Mouse (Mus musculus) MEL (cell line): ENCODE measurements at regions not wholly inside any gene's neighbourhood (a gene's known extent, or its start where the extent isn't known, plus 50 kb on each side); places are given as distances from the start of the nearest gene placed in this dataset.
A peak's percentile ranks its signal among the peaks of the same experiment; 100 is the strongest.

ENCODE experiments used
- DNase-seq: peaks from one replicate; pipeline ENCODE4 v3.0.0; 2011; ENCODE audit warnings: low read depth, low spot score
- H3K27ac ChIP-seq: 2 replicates; pipeline ENCODE4 v1.5.1; 2012; ENCODE audit warnings: low read depth, mild to moderate bottlenecking, control low read depth, low read length, moderate library complexity; ENCODE audit not compliant: control insufficient read depth
- H3K27me3 ChIP-seq, 2 experiments: fragments of 150-350 bp in 1 of 2; sonication (generic) in 1 of 2; 2 replicates each; pipeline ENCODE4 v1.6.1; 2012; ENCODE audit warnings: low read length in 2 of 2, mild to moderate bottlenecking in 2 of 2, improper control_type of control experiment in 1 of 2, moderate library complexity in 1 of 2; ENCODE audit not compliant: insufficient read depth in 2 of 2, control insufficient read depth in 1 of 2
- H3K36me3 ChIP-seq, 2 experiments: 2 replicates each; pipeline ENCODE4 v1.6.1; 2012 to 2014; ENCODE audit warnings: low read length in 2 of 2, improper control_type of control experiment in 1 of 2, inconsistent platforms in 1 of 2, mild to moderate bottlenecking in 1 of 2; ENCODE audit not compliant: insufficient read depth in 2 of 2, control insufficient read depth in 1 of 2
- H3K4me1 ChIP-seq, 2 experiments: fragments of 150-350 bp in 1 of 2; sonication (generic) in 1 of 2; 2 replicates each; pipeline ENCODE4 v1.6.1; 2012; ENCODE audit warnings: low read length in 2 of 2, improper control_type of control experiment in 1 of 2, mild to moderate bottlenecking in 1 of 2; ENCODE audit not compliant: insufficient read depth in 2 of 2, control insufficient read depth in 1 of 2
- H3K4me3 ChIP-seq, 2 experiments: fragments of 150-350 bp in 1 of 2; sonication (generic) in 1 of 2; 2 replicates each; pipeline ENCODE4 v1.5.1; 2012; ENCODE audit warnings: low read depth in 2 of 2, low read length in 2 of 2, mild to moderate bottlenecking in 2 of 2, moderate library complexity in 2 of 2, control low read depth in 1 of 2, improper control_type of control experiment in 1 of 2; ENCODE audit not compliant: control insufficient read depth in 1 of 2, insufficient read depth in 1 of 2
- H3K79me2 ChIP-seq: 2 replicates; pipeline ENCODE4 v1.6.1; 2012; ENCODE audit warnings: mild to moderate bottlenecking, low read length, moderate library complexity; ENCODE audit not compliant: control insufficient read depth, poor library complexity, insufficient read depth
- H3K9ac ChIP-seq: 2 replicates; pipeline ENCODE4 v1.6.1; 2012; ENCODE audit warnings: low read depth, mild to moderate bottlenecking, control low read depth, low read length, moderate library complexity; ENCODE audit not compliant: control insufficient read depth, poor library complexity, severe bottlenecking
- H3K9me3 ChIP-seq: fragments of 150-350 bp; sonication (generic); replicated peaks from 2 replicates; pipeline ENCODE4 v1.6.1; 2012; ENCODE audit warnings: mild to moderate bottlenecking, low read length, improper control_type of control experiment, moderate library complexity; ENCODE audit not compliant: insufficient read depth
- CTCF ChIP-seq, 3 experiments: IDR thresholded peaks in 2 of 3; conservative IDR thresholded peaks in 1 of 3; 2 replicates each; pipeline ENCODE4 v1.5.1; 2011 to 2012; ENCODE audit warnings: low read length in 3 of 3, low read depth in 2 of 3, mild to moderate bottlenecking in 2 of 3, improper control_type of control experiment in 1 of 3, inconsistent platforms in 1 of 3, mixed read lengths in 1 of 3, moderate library complexity in 1 of 3; ENCODE audit not compliant: control insufficient read depth in 1 of 3, insufficient read depth in 1 of 3, poor library complexity in 1 of 3, severe bottlenecking in 1 of 3
- E2F4 ChIP-seq: IDR thresholded peaks from 2 replicates; pipeline ENCODE4 v1.6.1; 2011; ENCODE audit warnings: low read depth, low read length, improper control_type of control experiment, borderline replicate concordance
- EP300 ChIP-seq, 2 experiments: IDR thresholded peaks; 2 replicates each; pipeline ENCODE4 v1.6.1; 2011; ENCODE audit warnings: improper control_type of control experiment in 2 of 2, low read length in 2 of 2, low read depth in 1 of 2, mild to moderate bottlenecking in 1 of 2
- ETS1 ChIP-seq: IDR thresholded peaks from 2 replicates; pipeline ENCODE4 v1.6.1; 2012; ENCODE audit warnings: low read depth, mild to moderate bottlenecking, inconsistent platforms, low read length, improper control_type of control experiment, moderate library complexity
- GATA1 ChIP-seq: IDR thresholded peaks from 2 replicates; pipeline ENCODE4 v1.6.1; 2011; ENCODE audit warnings: low read depth, low read length, improper control_type of control experiment
- HCFC1 ChIP-seq: IDR thresholded peaks from 2 replicates; pipeline ENCODE4 v1.6.1; 2012; ENCODE audit warnings: low read depth, mild to moderate bottlenecking, inconsistent platforms, low read length, improper control_type of control experiment, moderate library complexity
- KAT2A ChIP-seq: conservative IDR thresholded peaks from 2 replicates; pipeline ENCODE4 v1.6.1; 2012; ENCODE audit warnings: low read depth, low read length, improper control_type of control experiment, inconsistent platforms
- MAFK ChIP-seq: IDR thresholded peaks from 2 replicates; pipeline ENCODE4 v1.6.1; 2011; ENCODE audit warnings: low read depth, mild to moderate bottlenecking, low read length, improper control_type of control experiment, borderline replicate concordance
- MAX ChIP-seq: IDR thresholded peaks from 2 replicates; pipeline ENCODE4 v1.6.1; 2011; ENCODE audit warnings: low read length, improper control_type of control experiment
- MEF2A ChIP-seq: IDR thresholded peaks from 2 replicates; pipeline ENCODE4 v1.6.1; 2014; ENCODE audit warnings: low read depth, mild to moderate bottlenecking, inconsistent platforms, low read length, improper control_type of control experiment; ENCODE audit not compliant: poor library complexity, insufficient replicate concordance, severe bottlenecking; ENCODE audit errors: extremely low read depth
- MYB ChIP-seq: IDR thresholded peaks from 2 replicates; pipeline ENCODE4 v1.6.1; 2011; ENCODE audit warnings: mild to moderate bottlenecking, low read depth, low read length, improper control_type of control experiment
- NELFE ChIP-seq: IDR thresholded peaks from 2 replicates; pipeline ENCODE4 v1.6.1; 2011; ENCODE audit warnings: low read depth, low read length, improper control_type of control experiment
- NRF1 ChIP-seq: IDR thresholded peaks from 2 replicates; pipeline ENCODE4 v1.6.1; 2014; ENCODE audit warnings: low read depth, mild to moderate bottlenecking, inconsistent platforms, low read length, improper control_type of control experiment, moderate library complexity; ENCODE audit not compliant: poor library complexity, insufficient read depth, severe bottlenecking
- POLR2A ChIP-seq, 2 experiments: IDR thresholded peaks; 2 replicates each; pipeline ENCODE4 v1.6.1; 2011 to 2012; ENCODE audit warnings: low read length in 2 of 2, mild to moderate bottlenecking in 2 of 2, control low read depth in 1 of 2, improper control_type of control experiment in 1 of 2, low read depth in 1 of 2, moderate library complexity in 1 of 2; ENCODE audit not compliant: control insufficient read depth in 1 of 2, insufficient read depth in 1 of 2, poor library complexity in 1 of 2
- POLR2AphosphoS5 ChIP-seq: IDR thresholded peaks from 2 replicates; pipeline ENCODE4 v1.6.1; 2012; ENCODE audit warnings: low read depth, borderline replicate concordance, mild to moderate bottlenecking, inconsistent platforms, low read length, moderate library complexity, mixed read lengths
- RCOR1 ChIP-seq: IDR thresholded peaks from 2 replicates; pipeline ENCODE4 v1.6.1; 2012; ENCODE audit warnings: low read depth, mild to moderate bottlenecking, inconsistent platforms, low read length, improper control_type of control experiment
- SIN3A ChIP-seq: IDR thresholded peaks from 2 replicates; pipeline ENCODE4 v1.6.1; 2012; ENCODE audit warnings: low read length, improper control_type of control experiment, inconsistent platforms
- SMC3 ChIP-seq: IDR thresholded peaks from 2 replicates; pipeline ENCODE4 v1.6.1; 2011; ENCODE audit warnings: low read depth, low read length, improper control_type of control experiment
- TCF12 ChIP-seq: IDR thresholded peaks from 2 replicates; pipeline ENCODE4 v1.6.1; 2014; ENCODE audit warnings: low read depth, mild to moderate bottlenecking, inconsistent platforms, low read length, improper control_type of control experiment, moderate library complexity
- UBTF ChIP-seq: IDR thresholded peaks from 2 replicates; pipeline ENCODE4 v1.6.1; 2012; ENCODE audit warnings: low read depth, mild to moderate bottlenecking, inconsistent platforms, low read length, improper control_type of control experiment, moderate library complexity, borderline replicate concordance; ENCODE audit not compliant: insufficient read depth
- ZC3H11A ChIP-seq: IDR thresholded peaks from 2 replicates; pipeline ENCODE4 v1.6.1; 2012; ENCODE audit warnings: low read depth, mild to moderate bottlenecking, inconsistent platforms, low read length, improper control_type of control experiment
- ZKSCAN1 ChIP-seq: IDR thresholded peaks from 2 replicates; pipeline ENCODE4 v1.6.1; 2012; ENCODE audit warnings: low read depth, mild to moderate bottlenecking, inconsistent platforms, low read length, improper control_type of control experiment, moderate library complexity
- ZNF384 ChIP-seq: IDR thresholded peaks from 2 replicates; pipeline ENCODE4 v1.6.1; 2012; ENCODE audit warnings: low read depth, mild to moderate bottlenecking, inconsistent platforms, low read length, improper control_type of control experiment

DNA sequence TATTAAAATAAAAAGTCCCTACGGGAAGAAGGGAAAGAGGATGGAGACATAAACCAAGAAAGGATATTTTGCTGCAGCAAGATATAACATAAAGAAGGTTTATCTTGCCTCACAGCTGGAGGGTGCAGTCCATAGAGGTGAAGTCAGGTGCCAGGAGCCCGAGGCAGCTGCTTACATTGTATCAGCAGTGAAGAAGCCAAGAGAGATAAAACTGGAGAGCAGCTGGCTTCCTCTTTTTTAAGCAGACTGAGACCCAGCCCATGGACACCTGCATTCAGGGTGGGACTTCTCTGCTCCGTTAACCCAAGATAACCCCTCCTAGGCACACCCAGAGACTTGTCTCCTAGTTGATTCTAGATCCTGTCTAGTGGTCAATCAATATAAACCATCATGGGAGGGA, 147.6 kb downstream of the Ttc8 start (continued):
- TF ChIP-seq E2F4 = no peak
- peak; percentile 93 for TF ChIP-seq GATA1
- no peak for TF ChIP-seq POLR2A (IDR thresholded peaks at IDR 0.05; ENCODE audit: control insufficient read depth in 1 of 2, insufficient read depth in 1 of 2, low read depth in 1 of 2, low read length in 2 of 2, poor library complexity in 1 of 2)
- 0 out of 2 replicates have a peak, but pooled peaks have one; percentile 55 for TF ChIP-seq MAFK
- no peak for TF ChIP-seq CTCF (IDR thresholded peaks at IDR 0.05 in 2 of 3, conservative IDR thresholded peaks at IDR 0.05 in 1 of 3; ENCODE audit: control insufficient read depth in 1 of 3, insufficient read depth in 1 of 3, low read depth in 2 of 3, low read length in 3 of 3, poor library complexity in 1 of 3, severe bottlenecking in 1 of 3)
- no peak for TF ChIP-seq SMC3
- no peak for TF ChIP-seq KAT2A
- TF ChIP-seq MYB = peak; percentile 52; the same call in 1 of the 2 replicates
- TF ChIP-seq ZC3H11A = peak; percentile 19; the same call in 1 of the 2 replicates
- TF ChIP-seq POLR2AphosphoS5 = no peak

DNA sequence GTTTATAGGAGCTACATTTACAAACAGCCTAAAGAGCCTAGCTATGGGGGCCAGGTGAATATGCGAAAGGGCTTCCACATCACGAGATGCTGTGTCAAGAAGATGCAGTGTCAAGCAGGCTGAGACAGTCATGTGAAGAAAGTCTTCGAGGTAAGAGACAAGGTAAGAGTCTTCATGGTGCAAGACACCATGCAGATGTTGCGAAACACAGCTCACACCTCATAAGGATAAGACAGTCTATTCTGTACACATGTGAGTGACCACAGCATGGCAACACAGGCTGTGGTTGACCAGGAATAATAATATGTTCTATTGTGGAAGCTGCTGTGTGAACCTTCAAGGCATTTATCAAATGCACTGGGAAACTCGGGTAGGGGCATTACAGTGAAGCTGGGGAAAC, 153.4 kb downstream of the Ttc8 start:
- Histone ChIP-seq H3K27ac (no peak overlapping the region), H3K36me3 (no peaks in the 10 kb centered on the region), H3K27me3 (peaks cover 0 to 1% of the 10 kb centered on the region in 2 experiments), H3K79me2 (no peaks in the 10 kb centered on the region), H3K4me3 (no peak overlapping the region), H3K4me1 (peaks cover 0 to 3% of the 10 kb centered on the region in 2 experiments; a peak in 1 of 4 replicates), H3K9ac (no peak overlapping the region), H3K9me3 (no peaks in the 10 kb centered on the region)
- no peak for DNase-seq
- TF ChIP-seq ZC3H11A = no peak
- no peak for TF ChIP-seq TCF12
- no peak for TF ChIP-seq ZKSCAN1
- no peak for TF ChIP-seq ETS1
- TF ChIP-seq RCOR1 = no peak
- TF ChIP-seq UBTF = no peak
- no peak for TF ChIP-seq MAX
- no peak for TF ChIP-seq SIN3A
- no peak for TF ChIP-seq MEF2A
- TF ChIP-seq HCFC1 = no peak
- TF ChIP-seq EP300 (IDR thresholded peaks at IDR 0.05; ENCODE audit: low read depth in 1 of 2, low read length in 2 of 2) = no peak
- no peak for TF ChIP-seq ZNF384
- no peak for TF ChIP-seq KAT2A
- TF ChIP-seq MAFK = no peak
- no peak for TF ChIP-seq NRF1
- no peak for TF ChIP-seq NELFE
- TF ChIP-seq MYB = no peak
- TF ChIP-seq, all 39 proteins: peak for 0
